Comparison of ENCODE assay signal across 1 mouse cellular context in the genomic region with DNA sequence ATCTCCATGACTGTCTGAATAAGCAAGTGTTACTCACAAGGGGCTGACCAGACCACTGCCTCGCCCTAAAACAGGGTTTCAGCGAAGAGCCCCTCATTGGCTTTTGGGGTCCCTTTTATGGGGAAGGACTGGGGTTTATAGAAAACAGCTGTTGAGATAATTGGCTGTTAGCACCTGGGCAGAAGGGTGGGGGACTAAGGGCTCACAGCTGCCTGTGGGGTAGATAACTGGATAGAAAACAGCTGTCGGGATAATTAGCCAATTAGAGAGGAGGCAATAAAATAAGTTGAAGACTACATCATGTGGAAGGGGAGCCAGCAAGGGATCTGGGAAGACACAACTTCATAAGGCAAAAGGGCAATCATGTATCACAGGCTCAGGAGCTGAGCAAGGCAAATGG.
TF ChIP-seq lines count a peak whose summit lies in the region.

No protein-coding gene starts in this region.

TF ChIP-seq in MEL, 35 proteins besides CTCF, POLR2A, EP300 and RAD21:
- TF ChIP-seq ETS1 (IDR thresholded peaks at IDR 0.05; ENCODE audit: low read depth, low read length) = no peak
- no peak for TF ChIP-seq TCF12 (IDR thresholded peaks at IDR 0.05; ENCODE audit: low read depth, low read length)
- TF ChIP-seq GATA1 (IDR thresholded peaks at IDR 0.05; ENCODE audit: low read depth, low read length) = no peak
- TF ChIP-seq SMC3 (IDR thresholded peaks at IDR 0.05; ENCODE audit: low read depth, low read length) = no peak
- no peak for TF ChIP-seq MAZ (IDR thresholded peaks at IDR 0.05; ENCODE audit: low read depth, low read length)
- no peak for TF ChIP-seq KAT2A (conservative IDR thresholded peaks at IDR 0.05; ENCODE audit: low read depth, low read length)
- TF ChIP-seq ZC3H11A (IDR thresholded peaks at IDR 0.05; ENCODE audit: low read depth, low read length) = no peak
- TF ChIP-seq CHD1 (IDR thresholded peaks at IDR 0.05; ENCODE audit: low read depth, low read length) = no peak
- no peak for TF ChIP-seq TAL1 (IDR thresholded peaks at IDR 0.05; ENCODE audit: low read length)
- no peak for TF ChIP-seq ZNF384 (IDR thresholded peaks at IDR 0.05; ENCODE audit: low read depth, low read length)
- TF ChIP-seq HCFC1 (IDR thresholded peaks at IDR 0.05; ENCODE audit: low read depth, low read length) = no peak
- TF ChIP-seq ZKSCAN1 (IDR thresholded peaks at IDR 0.05; ENCODE audit: low read depth, low read length) = no peak
- no peak for TF ChIP-seq POLR2AphosphoS2 (IDR thresholded peaks at IDR 0.05; ENCODE audit: low read length)
- no peak for TF ChIP-seq GABPA (IDR thresholded peaks at IDR 0.05; ENCODE audit: low read depth, low read length)
- no peak for TF ChIP-seq NELFE (IDR thresholded peaks at IDR 0.05; ENCODE audit: low read depth, low read length)
- no peak for TF ChIP-seq TBP (IDR thresholded peaks at IDR 0.05; ENCODE audit: low read depth, low read length)
- TF ChIP-seq SIN3A (IDR thresholded peaks at IDR 0.05; ENCODE audit: low read length) = no peak
